Mouse (Mus musculus): Measurements from ENCODE around the gene Arid1b.

DNA sequence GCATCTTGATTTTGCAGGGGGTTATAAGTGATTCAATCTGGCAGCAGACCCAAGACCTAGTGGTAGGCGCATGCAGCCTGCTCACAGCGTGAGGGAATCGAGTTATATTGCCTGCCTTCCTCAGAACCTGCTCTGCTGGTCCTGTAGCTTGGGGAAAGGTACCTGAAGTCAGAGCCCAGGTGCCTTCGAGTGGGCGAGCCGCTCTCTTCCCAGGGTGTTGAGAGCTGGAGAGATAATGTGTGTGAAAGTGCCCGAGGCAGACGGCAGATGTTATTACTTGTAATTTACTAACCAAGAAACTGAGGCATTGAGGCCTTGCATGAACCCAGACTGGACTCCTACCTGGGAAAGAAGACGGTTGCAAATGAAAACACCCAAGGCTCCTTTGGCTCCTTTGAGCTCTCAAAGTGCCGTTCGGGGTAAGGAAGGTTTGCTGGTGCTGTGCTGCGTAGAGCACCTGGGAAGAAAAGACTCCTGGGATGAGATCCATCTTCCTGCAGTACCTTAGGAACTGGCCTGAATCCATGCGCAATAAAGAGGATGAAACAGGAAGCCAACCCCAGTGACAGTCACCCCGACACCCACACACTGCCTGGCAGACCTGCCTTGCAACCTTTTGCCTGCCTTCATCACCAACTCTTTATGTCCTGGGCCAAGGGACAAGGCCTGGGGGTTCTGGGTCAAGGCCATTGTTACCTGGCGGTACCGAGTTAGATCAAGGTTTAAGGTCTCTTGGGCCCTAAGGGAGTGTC lies 401.5 kb downstream of the Arid1b start:
- no peak for TF ChIP-seq CTCF (IDR thresholded peaks at IDR 0.05; ENCODE audit: borderline replicate concordance, extremely low read depth, insufficient read depth, insufficient read length)
- no peak for TF ChIP-seq POLR2A (IDR thresholded peaks at IDR 0.05; ENCODE audit: borderline replicate concordance, extremely low read depth, insufficient read depth, insufficient read length, poor library complexity, severe bottlenecking)
